ENCODE assay signal across 13 mouse cellular contexts in the genomic region with DNA sequence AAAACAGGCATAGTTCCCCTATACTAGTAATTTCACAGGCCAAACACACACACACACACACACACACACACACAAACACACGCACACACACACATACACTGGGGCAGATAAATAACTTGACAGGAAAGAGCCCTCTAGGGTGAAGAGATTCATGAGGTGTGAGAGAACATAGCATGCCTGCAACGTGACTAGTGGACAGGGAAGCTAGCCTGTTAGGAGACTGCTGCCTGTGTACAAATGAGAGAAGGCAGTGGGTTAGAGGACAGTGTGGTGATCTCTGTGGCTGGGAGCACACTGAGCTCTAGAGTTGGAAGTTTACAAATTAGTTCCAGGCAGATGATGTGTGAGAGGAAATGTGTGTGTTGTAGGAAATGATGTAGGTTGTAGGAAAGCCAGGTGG. TPM values are rescaled to one million over a fixed set of nuclear protein-coding genes. Genes with fewer than 3 reads are reported as not detected.
DNase-seq lines count a peak whose midpoint lies in the region; ATAC-seq and TF ChIP-seq lines count a peak whose summit lies in the region.
"Had no signal": no experiment of that assay in that cellular context is flagged by ENCODE, and none has a peak within 500 bp of the region (broad histone marks: within the 10 kb centered on the region; RNA-seq: fewer than 3 reads in every experiment).

No protein-coding gene starts in this region.

- H3K27me3 ChIP-seq in heart, postnatal 0 days (ENCODE audit: control insufficient read depth, insufficient read depth, low read length), result no peaks in the 10 kb centered on the region
- H3K27me3 ChIP-seq in midbrain, embryonic 11.5 days (ENCODE audit: control insufficient read depth, insufficient read depth, low read length), result no peaks in the 10 kb centered on the region
- H3K27me3 ChIP-seq in midbrain, postnatal 0 days (ENCODE audit: insufficient read depth, low read length), result no peaks in the 10 kb centered on the region
- H3K27me3 ChIP-seq in hindbrain, postnatal 0 days (ENCODE audit: insufficient read depth, low read length), result no peaks in the 10 kb centered on the region

- peaks cover 5% of the 10 kb centered on the region; the same call in 1 of the 2 replicates for H3K4me1 ChIP-seq in heart, postnatal 0 days (ENCODE audit: control insufficient read depth, insufficient read depth)
- 0 out of 2 replicates have a peak, but pooled peaks cover 3% of the 10 kb centered on the region for H3K4me1 ChIP-seq in midbrain, embryonic 11.5 days (ENCODE audit: control insufficient read depth, insufficient read depth, low read length)
- H3K4me1 ChIP-seq in midbrain, postnatal 0 days (ENCODE audit: insufficient read depth, low read length), result peaks cover 4% of the 10 kb centered on the region; the same call in 1 of the 2 replicates
- peaks cover 6% of the 10 kb centered on the region for H3K4me1 ChIP-seq in hindbrain, postnatal 0 days (ENCODE audit: insufficient read depth, low read length)

- no peak overlapping the region for H3K4me2 ChIP-seq in heart, postnatal 0 days (ENCODE audit: low read depth, low read length)
- H3K4me2 ChIP-seq in midbrain, embryonic 11.5 days, result no peak overlapping the region
- H3K4me2 ChIP-seq in midbrain, postnatal 0 days (ENCODE audit: low read depth, low read length, poor library complexity, severe bottlenecking), result no peak overlapping the region
- no peak overlapping the region for H3K4me2 ChIP-seq in hindbrain, postnatal 0 days (ENCODE audit: low read depth, low read length)

- H3K27ac ChIP-seq in heart, postnatal 0 days (ENCODE audit: low read depth), result peak overlapping the region; percentile 55
- peak overlapping the region; percentile 20; the same call in 1 of the 2 replicates for H3K27ac ChIP-seq in midbrain, embryonic 11.5 days (ENCODE audit: low read depth, low read length)
- H3K27ac ChIP-seq in midbrain, postnatal 0 days (ENCODE audit: low read depth, low read length), result no peak overlapping the region
- H3K27ac ChIP-seq in hindbrain, postnatal 0 days, result 0 out of 2 replicates have a peak overlapping the region, but pooled peaks have one; percentile 20

- no peaks in the 10 kb centered on the region for H3K36me3 ChIP-seq in heart, postnatal 0 days (replicated peaks; ENCODE audit: control insufficient read depth, insufficient read depth, low read length)
- no peaks in the 10 kb centered on the region for H3K36me3 ChIP-seq in midbrain, embryonic 11.5 days (ENCODE audit: control insufficient read depth, insufficient read depth, low read length)
- no peaks in the 10 kb centered on the region for H3K36me3 ChIP-seq in midbrain, postnatal 0 days (ENCODE audit: insufficient read depth, low read length)
- no peaks in the 10 kb centered on the region for H3K36me3 ChIP-seq in hindbrain, postnatal 0 days (ENCODE audit: insufficient read depth, low read length)

- 17% methylated on average over 2 of the region's 2 CpGs for WGBS in heart, postnatal 0 days
- WGBS in midbrain, embryonic 11.5 days, result 89% methylated on average over 2 of the region's 2 CpGs
- 54% methylated on average over 2 of the region's 2 CpGs for WGBS in midbrain, postnatal 0 days
- WGBS in hindbrain, postnatal 0 days, result 64% methylated on average over 2 of the region's 2 CpGs

- TF ChIP-seq CTCF in heart, postnatal 0 days (IDR thresholded peaks at IDR 0.05; ENCODE audit: low read depth), result no peak
- TF ChIP-seq CTCF in midbrain, postnatal 0 days (IDR thresholded peaks at IDR 0.05), result no peak
- TF ChIP-seq CTCF in hindbrain, postnatal 0 days (IDR thresholded peaks at IDR 0.05; ENCODE audit: low read depth), result no peak

- DNase-seq in heart, postnatal 0 days (ENCODE audit: low spot score), result peak; percentile 36
- DNase-seq in heart, adult 8-10 months (ENCODE audit: low spot score), result no peak
- no peak for DNase-seq in midbrain, embryonic 11.5 days (ENCODE audit: low spot score, missing footprints)
- no peak for DNase-seq in midbrain, postnatal 0 days (ENCODE audit: low spot score)
- no peak for DNase-seq in hindbrain, postnatal 0 days (ENCODE audit: low spot score)
- DNase-seq in lung, postnatal 36 days, result peak; percentile 45
- DNase-seq in gastrocnemius, postnatal 36 days, result no peak
- DNase-seq: cerebellum, postnatal 36 days; heart, postnatal 14 days; kidney, adult 8-10 months; liver, postnatal 0 days; right cerebral cortex, postnatal 14 days had no signal

- H3K9ac ChIP-seq in heart, postnatal 0 days (replicated peaks; ENCODE audit: low read depth, low read length), result no peak overlapping the region
- no peak overlapping the region for H3K9ac ChIP-seq in midbrain, embryonic 11.5 days (ENCODE audit: low read length)
- no peak overlapping the region for H3K9ac ChIP-seq in midbrain, postnatal 0 days (replicated peaks; ENCODE audit: low read length, poor library complexity, severe bottlenecking)
- no peak overlapping the region for H3K9ac ChIP-seq in hindbrain, postnatal 0 days (replicated peaks; ENCODE audit: low read length)
- H3K9ac ChIP-seq: liver, postnatal 0 days had no signal

- intact Hi-C loops in gastrocnemius, postnatal 36 days (cut with DNase I), result loop anchor here (10.0 kb wide), 1 partner anchor 228 kb away; no protein-coding TSS in a partner anchor

- no peak for TF ChIP-seq EP300 in heart, postnatal 0 days (IDR thresholded peaks at IDR 0.05; ENCODE audit: low read depth)

- peak; percentile 72 for ATAC-seq in heart, postnatal 0 days (ENCODE audit: insufficient read depth, low read depth)
- ATAC-seq in midbrain, embryonic 11.5 days (ENCODE audit: low FRiP score), result 0 out of 2 replicates have a peak, but pooled peaks have one; percentile 2
- no peak for ATAC-seq in midbrain, postnatal 0 days (ENCODE audit: low FRiP score)
- ATAC-seq in hindbrain, postnatal 0 days, result no peak
- ATAC-seq: CD4-positive, CD25-positive, alpha-beta regulatory T cell, adult 4 months; liver, postnatal 0 days had no signal

- H3K9me3 ChIP-seq in heart, postnatal 0 days (replicated peaks; ENCODE audit: control insufficient read depth, low read length), result no peaks in the 10 kb centered on the region
- H3K9me3 ChIP-seq in midbrain, embryonic 11.5 days (ENCODE audit: control insufficient read depth, low read length), result no peaks in the 10 kb centered on the region
- no peaks in the 10 kb centered on the region for H3K9me3 ChIP-seq in midbrain, postnatal 0 days (ENCODE audit: low read length)
- H3K9me3 ChIP-seq in hindbrain, postnatal 0 days (ENCODE audit: low read length), result no peaks in the 10 kb centered on the region

- H3K4me3 ChIP-seq in heart, postnatal 0 days (ENCODE audit: low read depth, low read length), result no peak overlapping the region
- no peak overlapping the region for H3K4me3 ChIP-seq in midbrain, embryonic 11.5 days (ENCODE audit: low read depth, low read length)
- H3K4me3 ChIP-seq in midbrain, postnatal 0 days (ENCODE audit: low read depth, low read length), result no peak overlapping the region
- H3K4me3 ChIP-seq in hindbrain, postnatal 0 days (ENCODE audit: low read length), result no peak overlapping the region

RNA-seq across cellular contexts. Expression of a gene that starts 53.1 kb away (rescaled TPM):
- total RNA-seq in heart, postnatal 0 days (2014; rRNA removed; ENCODE audit: low replicate concordance), result 18.2 and 34.0 TPM in 2 replicates
- 15.4 and 16.9 TPM in 2 replicates for polyA plus RNA-seq in heart, postnatal 0 days (2015; fragmentation: Nextera tagmentation; extraction: Ambion mirVana)
- total RNA-seq in heart, adult 8-10 months (2022), result 10 to 100 TPM; 18.2 to 29.2 (median 24.8) TPM
- 56.9 and 57.2 TPM in 2 replicates for polyA plus RNA-seq in midbrain, embryonic 11.5 days (2014; fragmentation: Nextera tagmentation; extraction: Ambion mirVana)
- total RNA-seq in midbrain, postnatal 0 days (2014; rRNA removed), result 28.8 and 39.4 TPM in 2 replicates
- 21.8 and 24.2 TPM in 2 replicates for polyA plus RNA-seq in midbrain, postnatal 0 days (2015; fragmentation: Nextera tagmentation; extraction: Ambion mirVana)
- total RNA-seq in hindbrain, postnatal 0 days (2014; rRNA removed), result 34.4 and 37.8 TPM in 2 replicates
- 29.3 and 29.9 TPM in 2 replicates for polyA plus RNA-seq in hindbrain, postnatal 0 days (2015; fragmentation: Nextera tagmentation; extraction: Ambion mirVana)
- 1 to 10 TPM; 8.7 to 9.2 TPM for total RNA-seq in gastrocnemius, postnatal 36 days (2021)

Comparison
In these comparisons a context has a peak if more than half of its experiments do, and no peak if none do; other contexts are left out.
1. ATAC-seq: peak in heart, postnatal 0 days (single experiment) and midbrain, embryonic 11.5 days (single experiment); none in midbrain, postnatal 0 days (single experiment) and hindbrain, postnatal 0 days (single experiment).
2. DNase-seq: peak in heart, postnatal 0 days (single experiment) and lung, postnatal 36 days (single experiment); none in heart, adult 8-10 months (single experiment), midbrain, embryonic 11.5 days (single experiment), midbrain, postnatal 0 days (single experiment), hindbrain, postnatal 0 days (single experiment) and gastrocnemius, postnatal 36 days (0 of 2).